Mouse (Mus musculus) G1E (cell line): Measurements from ENCODE around the gene Tmem108. TPM values are rescaled to one million over a fixed set of nuclear protein-coding genes. Genes with fewer than 3 reads are reported as not detected.

ENCODE experiments used
- ATAC-seq: 2 replicates; pipeline ENCODE4 v1.8.0; 2016; ENCODE audit warnings: mild to moderate bottlenecking; ENCODE audit not compliant: insufficient number of reproducible peaks, poor library complexity, low FRiP score, severe bottlenecking; ENCODE audit errors: extremely low read depth
- DNase-seq: peaks from one replicate; pipeline ENCODE4 v3.0.0; 2012; ENCODE audit warnings: low spot score
- H3K27me3 ChIP-seq: 2 replicates; pipeline ENCODE4 v1.6.1; 2012; ENCODE audit warnings: mild to moderate bottlenecking, low read length, inconsistent platforms; ENCODE audit not compliant: insufficient read depth
- H3K36me3 ChIP-seq: replicated peaks from 2 replicates; pipeline ENCODE3; 2012; ENCODE audit warnings: mild to moderate bottlenecking, inconsistent platforms
- H3K4me1 ChIP-seq: 2 replicates; pipeline ENCODE4 v1.6.1; 2012; ENCODE audit warnings: low read depth, low read length, inconsistent platforms, mixed read lengths; ENCODE audit not compliant: insufficient read depth
- H3K4me3 ChIP-seq: 2 replicates; pipeline ENCODE4 v1.5.1; 2012; ENCODE audit warnings: low read depth, mild to moderate bottlenecking, inconsistent platforms, low read length, moderate library complexity, mixed read lengths
- H3K9me3 ChIP-seq: replicated peaks from 2 replicates; pipeline ENCODE4 v1.6.1; 2012; ENCODE audit warnings: inconsistent platforms
- CTCF ChIP-seq: IDR thresholded peaks from 2 replicates; pipeline ENCODE4 v1.5.1; 2012; ENCODE audit warnings: low read depth, low read length, inconsistent platforms, mixed read lengths
- GATA1 ChIP-seq: IDR thresholded peaks from 2 replicates; pipeline ENCODE4 v1.6.1; 2012; ENCODE audit warnings: borderline replicate concordance, low read length, inconsistent platforms, mixed read lengths
- GATA2 ChIP-seq: IDR thresholded peaks from 2 replicates; pipeline ENCODE4 v1.6.1; 2012; ENCODE audit warnings: low read depth, low read length, inconsistent platforms, borderline replicate concordance
- POLR2AphosphoS5 ChIP-seq: IDR thresholded peaks from 2 replicates; pipeline ENCODE4 v1.6.1; 2012; ENCODE audit warnings: low read depth, low read length, inconsistent platforms; ENCODE audit not compliant: insufficient replicate concordance
- TAL1 ChIP-seq: conservative IDR thresholded peaks from 2 replicates; pipeline ENCODE4 v1.6.1; 2012; ENCODE audit warnings: low read depth, low read length, inconsistent platforms, mixed read lengths
- polyA plus RNA-seq: library from polyadenylated mRNA; stranded (reverse); fragments of >175 nt; gene quantifications from 2 replicates; pipeline ENCODE4 v1.2.3, GENCODE M21; 2012
- total RNA-seq, 2 experiments: library from RNA; stranded (forward) in 1 of 2; stranded (reverse) in 1 of 2; fragments of 200-1000 nt in 1 of 2; fragments of >200 nt in 1 of 2; fragmentation: Nextera tagmentation in 1 of 2; gene quantifications; 2 replicates each; pipeline ENCODE4 v1.2.3; 2014 to 2017

The Tmem108 gene
- total and polyA plus RNA-seq, 3 experiments: 0.27 TPM; not detected in 2

GRCm38 (mm10) chr9:103715352-103715751, 46.3 kb downstream of the Tmem108 start:
- H3K4me3 ChIP-seq: no peak overlapping the region
- H3K27me3 ChIP-seq: no peaks in the 10 kb centered on the region
- peaks cover 70% of the 10 kb centered on the region for H3K9me3 ChIP-seq
- no peak for DNase-seq
- no peaks in the 10 kb centered on the region for H3K4me1 ChIP-seq
- no peaks in the 10 kb centered on the region for H3K36me3 ChIP-seq
- ATAC-seq: no peak
- TF ChIP-seq GATA2 (no peak), TAL1 (no peak), GATA1 (no peak)

GRCm38 (mm10) chr9:103713230-103713629, 48.4 kb downstream of the Tmem108 start:
- Histone ChIP-seq H3K4me3 (no peak overlapping the region), H3K36me3 (no peaks in the 10 kb centered on the region), H3K9me3 (peaks cover 70% of the 10 kb centered on the region), H3K27me3 (no peaks in the 10 kb centered on the region), H3K4me1 (no peaks in the 10 kb centered on the region)
- DNase-seq: no peak
- ATAC-seq: no peak
- no peak for TF ChIP-seq GATA1
- TF ChIP-seq GATA2: no peak
- no peak for TF ChIP-seq POLR2AphosphoS5
- no peak for TF ChIP-seq TAL1
- no peak for TF ChIP-seq CTCF

GRCm38 (mm10) chr9:103712711-103713110, 48.9 kb downstream of the Tmem108 start:
- no peaks in the 10 kb centered on the region for H3K27me3 ChIP-seq
- H3K4me1 ChIP-seq: no peaks in the 10 kb centered on the region
- ATAC-seq: no peak
- DNase-seq: no peak
- H3K36me3 ChIP-seq: no peaks in the 10 kb centered on the region
- TF ChIP-seq CTCF: no peak
- TF ChIP-seq POLR2AphosphoS5: no peak
- no peak for TF ChIP-seq GATA1
- no peak for TF ChIP-seq TAL1
- TF ChIP-seq GATA2: no peak
- peaks cover 70% of the 10 kb centered on the region for H3K9me3 ChIP-seq
- no peak overlapping the region for H3K4me3 ChIP-seq

- ATAC-seq (no peak), DNase-seq (no peak)
- no peaks in the 10 kb centered on the region for H3K36me3 ChIP-seq
- H3K4me1 ChIP-seq: no peaks in the 10 kb centered on the region
- H3K4me3 ChIP-seq: no peak overlapping the region
- peaks cover 72% of the 10 kb centered on the region for H3K9me3 ChIP-seq
- no peaks in the 10 kb centered on the region for H3K27me3 ChIP-seq
- no peak for TF ChIP-seq GATA1
- TF ChIP-seq CTCF: no peak
- no peak for TF ChIP-seq GATA2
- TF ChIP-seq POLR2AphosphoS5: no peak
- no peak for TF ChIP-seq TAL1
These were observed 51.9 kb downstream of the Tmem108 start for GRCm38 (mm10) chr9:103709694-103710093.

- Histone ChIP-seq H3K36me3 (no peaks in the 10 kb centered on the region), H3K4me1 (no peaks in the 10 kb centered on the region), H3K4me3 (no peak overlapping the region), H3K9me3 (peaks cover 72% of the 10 kb centered on the region), H3K27me3 (no peaks in the 10 kb centered on the region)
- no peak for DNase-seq
- no peak for ATAC-seq
- no peak for TF ChIP-seq POLR2AphosphoS5
- TF ChIP-seq GATA2: no peak
- no peak for TF ChIP-seq CTCF
- no peak for TF ChIP-seq GATA1
- TF ChIP-seq TAL1: no peak
These were observed 53.0 kb downstream of the Tmem108 start for GRCm38 (mm10) chr9:103708514-103709173.

GRCm38 (mm10) chr9:103707857-103708256, 53.8 kb downstream of the Tmem108 start:
- ATAC-seq: no peak
- DNase-seq: no peak
- no peak for TF ChIP-seq TAL1
- TF ChIP-seq CTCF: no peak
- H3K9me3 ChIP-seq: peaks cover 74% of the 10 kb centered on the region
- H3K27me3 ChIP-seq: no peaks in the 10 kb centered on the region
- H3K4me3 ChIP-seq: no peak overlapping the region
- H3K36me3 ChIP-seq: no peaks in the 10 kb centered on the region
- no peaks in the 10 kb centered on the region for H3K4me1 ChIP-seq

- H3K9me3 ChIP-seq: peaks cover 73% of the 10 kb centered on the region
- no peaks in the 10 kb centered on the region for H3K4me1 ChIP-seq
- no peak for TF ChIP-seq GATA1
- no peak for TF ChIP-seq POLR2AphosphoS5
- no peak for TF ChIP-seq GATA2
- no peak for TF ChIP-seq CTCF
- no peak for TF ChIP-seq TAL1
- no peak for ATAC-seq
- no peak overlapping the region for H3K4me3 ChIP-seq
- H3K36me3 ChIP-seq: no peaks in the 10 kb centered on the region
- DNase-seq: no peak
- no peaks in the 10 kb centered on the region for H3K27me3 ChIP-seq
These were observed 54.4 kb downstream of the Tmem108 start for GRCm38 (mm10) chr9:103707000-103707790.
